Mouse (Mus musculus): ENCODE results near the gene Rundc3a.

The Rundc3a gene

GRCm38 (mm10) chr11:102433866-102434265 lies 40.7 kb downstream of the Rundc3a start:
- DNase-seq (ENCODE audit: extremely low spot score) = no peak

GRCm38 (mm10) chr11:102434406-102434805 lies 41.2 kb downstream of the Rundc3a start:
- peak; percentile 86 for DNase-seq (ENCODE audit: extremely low spot score)

- no peak for DNase-seq (ENCODE audit: extremely low spot score)
Observed at GRCm38 (mm10) chr11:102434816-102435705, 41.9 kb downstream of the Rundc3a start.

GRCm38 (mm10) chr11:102435754-102436470 lies 42.7 kb downstream of the Rundc3a start:
- DNase-seq (ENCODE audit: extremely low spot score) = no peak

GRCm38 (mm10) chr11:102436471-102436790 lies 43.2 kb downstream of the Rundc3a start:
- DNase-seq (ENCODE audit: extremely low spot score) = no peak

GRCm38 (mm10) chr11:102437120-102438061 lies 44.2 kb downstream of the Rundc3a start:
- DNase-seq (ENCODE audit: extremely low spot score) = peak; percentile 78

GRCm38 (mm10) chr11:102438212-102439092 lies 45.2 kb downstream of the Rundc3a start:
- peak; percentile 93 for DNase-seq (ENCODE audit: extremely low spot score)

- no peak for DNase-seq (ENCODE audit: extremely low spot score)
Observed at GRCm38 (mm10) chr11:102439093-102440082, 46.2 kb downstream of the Rundc3a start.

GRCm38 (mm10) chr11:102440255-102440654 lies 47.1 kb downstream of the Rundc3a start:
- no peak for DNase-seq (ENCODE audit: extremely low spot score)

GRCm38 (mm10) chr11:102441434-102441833 lies 48.2 kb downstream of the Rundc3a start:
- no peak for DNase-seq (ENCODE audit: extremely low spot score)

- DNase-seq (ENCODE audit: extremely low spot score) = no peak
Observed at GRCm38 (mm10) chr11:102442089-102442488, 48.9 kb downstream of the Rundc3a start.

- no peak for DNase-seq (ENCODE audit: extremely low spot score)
Observed at GRCm38 (mm10) chr11:102443740-102444139, 50.5 kb downstream of the Rundc3a start.

- DNase-seq (ENCODE audit: extremely low spot score) = no peak
Observed at GRCm38 (mm10) chr11:102444321-102444720, 51.1 kb downstream of the Rundc3a start.

- no peak for DNase-seq (ENCODE audit: extremely low spot score)
Observed at GRCm38 (mm10) chr11:102444781-102445180, 51.6 kb downstream of the Rundc3a start.

GRCm38 (mm10) chr11:102445264-102445890 lies 52.2 kb downstream of the Rundc3a start:
- DNase-seq (ENCODE audit: extremely low spot score) = no peak

- DNase-seq (ENCODE audit: extremely low spot score) = no peak
Observed at GRCm38 (mm10) chr11:102445891-102446361, 52.7 kb downstream of the Rundc3a start.

- peak; percentile 78 for DNase-seq (ENCODE audit: extremely low spot score)
Observed at GRCm38 (mm10) chr11:102446581-102447461, 53.6 kb downstream of the Rundc3a start.

GRCm38 (mm10) chr11:102447497-102447896 lies 54.3 kb downstream of the Rundc3a start, which contains the start of gene Fam171a2:
Fam171a2 (minus strand) TSS chr11:102447682.
- DNase-seq (ENCODE audit: extremely low spot score) = peak; percentile 92
